Mouse (Mus musculus) thymus, adult 2 months (tissue): ENCODE measurements around the gene B4galt2. TPM values are rescaled to one million over a fixed set of nuclear protein-coding genes. Genes with fewer than 3 reads are reported as not detected.

ENCODE experiments used
- DNase-seq: peaks from one replicate; pipeline ENCODE4 v3.0.0; 2021
- H3K27ac ChIP-seq: fragments of 200-500 bp; 2 replicates; pipeline ENCODE4 v1.5.1; 2012; ENCODE audit warnings: low read length, control low read depth; ENCODE audit not compliant: control insufficient read depth, insufficient read depth
- H3K27me3 ChIP-seq: fragments of 200-500 bp; 2 replicates; pipeline ENCODE4 v1.6.1; 2012; ENCODE audit warnings: mild to moderate bottlenecking, low read length, moderate library complexity, mixed read lengths; ENCODE audit not compliant: control insufficient read depth, insufficient read depth
- H3K36me3 ChIP-seq: fragments of 200-500 bp; 2 replicates; pipeline ENCODE4 v1.6.1; 2012; ENCODE audit warnings: mild to moderate bottlenecking, low read length, moderate library complexity; ENCODE audit not compliant: control insufficient read depth, insufficient read depth
- H3K4me1 ChIP-seq: fragments of 200-500 bp; replicated peaks from 2 replicates; pipeline ENCODE4 v1.6.1; 2012; ENCODE audit warnings: low read length; ENCODE audit not compliant: control insufficient read depth, insufficient read depth
- H3K4me3 ChIP-seq: fragments of 200-500 bp; 2 replicates; pipeline ENCODE4 v1.5.1; 2012; ENCODE audit warnings: mild to moderate bottlenecking, low read length, control low read depth, moderate library complexity; ENCODE audit not compliant: control insufficient read depth, insufficient read depth
- CTCF ChIP-seq: fragments of 200-500 bp; IDR thresholded peaks from 2 replicates; pipeline ENCODE4 v1.5.1; 2012; ENCODE audit warnings: mild to moderate bottlenecking, control low read depth, low read length, moderate library complexity, borderline replicate concordance; ENCODE audit not compliant: control insufficient read depth, poor library complexity, insufficient read depth; ENCODE audit errors: extremely low read depth
- POLR2A ChIP-seq: fragments of 200-500 bp; IDR thresholded peaks from 2 replicates; pipeline ENCODE4 v1.6.1; 2012; ENCODE audit warnings: mild to moderate bottlenecking, low read length, control low read depth, moderate library complexity; ENCODE audit not compliant: control insufficient read depth, poor library complexity, insufficient read depth; ENCODE audit errors: extremely low read depth
- whole genome bisulfite sequencing: fragments of 180-500 bp; shearing (Covaris S2); methylation state at CpG from one replicate; pipeline ENCODE4 v1.1.7; 2018; 5-methylcytosine and 5-hydroxymethylcytosine counted together
- polyA plus RNA-seq: library from polyadenylated mRNA; depleted of rRNA; stranded (reverse); fragments of >200 nt; gene quantifications from 2 replicates; pipeline ENCODE4 v1.2.3, GENCODE M21; 2012; rRNA removed

B4galt2 gene
- 3.7 and 4.4 TPM in 2 replicates for polyA plus RNA-seq

- Histone ChIP-seq H3K4me3 (0 out of 2 replicates have a peak within 1 kb of the TSS, but pooled peaks have one; percentile 17), H3K4me1 (peaks cover 10% of the 10 kb centered on the region), H3K27me3 (no peaks in the 10 kb centered on the region; the same call in 1 of the 2 replicates), H3K27ac (no peak within 1 kb of the TSS), H3K36me3 (no peaks in the 10 kb centered on the region; the same call in 1 of the 2 replicates)
- WGBS = 5% methylated on average over 101 of the region's 103 CpGs
- TF ChIP-seq POLR2A = no peak
- peak; percentile 31 for DNase-seq
Observed at GRCm38 (mm10) chr4:117882701-117883691, at the start of gene B4galt2. B4galt2 (minus strand) TSS chr4:117883487.

GRCm38 (mm10) chr4:117929391-117929881, 46.1 kb upstream of the B4galt2 start, which contains the start of gene Artn:
Artn (minus strand) TSS chr4:117929763.
- no peak for TF ChIP-seq POLR2A
- 8% methylated on average over 33 of the region's 33 CpGs for WGBS
- Histone ChIP-seq H3K27me3 (peaks cover 12% of the 10 kb centered on the region; the same call in 1 of the 2 replicates), H3K27ac (no peak within 1 kb of the TSS), H3K36me3 (no peaks in the 10 kb centered on the region), H3K4me3 (no peak within 1 kb of the TSS), H3K4me1 (peaks cover 3% of the 10 kb centered on the region; the same call in 1 of the 2 replicates)
- DNase-seq = no peak

- WGBS = 5% methylated on average over 13 of the region's 13 CpGs
- no peaks in the 10 kb centered on the region for H3K36me3 ChIP-seq
- H3K27me3 ChIP-seq = peaks cover 12% of the 10 kb centered on the region; the same call in 1 of the 2 replicates
- no peak for DNase-seq
- peaks cover 3% of the 10 kb centered on the region; the same call in 1 of the 2 replicates for H3K4me1 ChIP-seq
- TF ChIP-seq CTCF (no peak), POLR2A (no peak)
- no peak overlapping the region for H3K27ac ChIP-seq
- H3K4me3 ChIP-seq = no peak overlapping the region
Observed at GRCm38 (mm10) chr4:117928699-117929241, 45.5 kb upstream of the B4galt2 start.

DNA sequence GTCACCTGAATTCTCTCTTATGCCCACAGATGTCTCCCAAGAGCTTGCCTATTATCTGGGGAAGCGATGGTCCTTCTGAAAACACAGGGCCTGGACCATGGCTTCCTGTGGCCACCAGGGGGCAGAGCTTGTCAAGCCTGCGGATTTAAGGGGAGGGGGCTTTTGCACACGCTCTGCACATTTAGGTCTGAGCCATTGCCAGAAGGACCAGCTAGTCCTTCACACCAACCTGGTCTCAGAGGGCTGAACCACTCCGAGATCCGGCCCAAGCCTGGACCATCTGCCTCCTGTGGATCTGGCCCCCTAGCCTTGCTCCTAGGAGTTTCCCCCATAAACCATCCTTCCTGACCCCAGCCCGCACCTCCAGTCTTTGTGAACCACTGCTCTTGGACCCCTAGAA, 44.9 kb upstream of the B4galt2 start:
- 27% methylated on average over 6 of the region's 6 CpGs for WGBS
- peak; percentile 82 for TF ChIP-seq CTCF
- no peak for TF ChIP-seq POLR2A
- H3K4me3 ChIP-seq = no peak overlapping the region

DNA sequence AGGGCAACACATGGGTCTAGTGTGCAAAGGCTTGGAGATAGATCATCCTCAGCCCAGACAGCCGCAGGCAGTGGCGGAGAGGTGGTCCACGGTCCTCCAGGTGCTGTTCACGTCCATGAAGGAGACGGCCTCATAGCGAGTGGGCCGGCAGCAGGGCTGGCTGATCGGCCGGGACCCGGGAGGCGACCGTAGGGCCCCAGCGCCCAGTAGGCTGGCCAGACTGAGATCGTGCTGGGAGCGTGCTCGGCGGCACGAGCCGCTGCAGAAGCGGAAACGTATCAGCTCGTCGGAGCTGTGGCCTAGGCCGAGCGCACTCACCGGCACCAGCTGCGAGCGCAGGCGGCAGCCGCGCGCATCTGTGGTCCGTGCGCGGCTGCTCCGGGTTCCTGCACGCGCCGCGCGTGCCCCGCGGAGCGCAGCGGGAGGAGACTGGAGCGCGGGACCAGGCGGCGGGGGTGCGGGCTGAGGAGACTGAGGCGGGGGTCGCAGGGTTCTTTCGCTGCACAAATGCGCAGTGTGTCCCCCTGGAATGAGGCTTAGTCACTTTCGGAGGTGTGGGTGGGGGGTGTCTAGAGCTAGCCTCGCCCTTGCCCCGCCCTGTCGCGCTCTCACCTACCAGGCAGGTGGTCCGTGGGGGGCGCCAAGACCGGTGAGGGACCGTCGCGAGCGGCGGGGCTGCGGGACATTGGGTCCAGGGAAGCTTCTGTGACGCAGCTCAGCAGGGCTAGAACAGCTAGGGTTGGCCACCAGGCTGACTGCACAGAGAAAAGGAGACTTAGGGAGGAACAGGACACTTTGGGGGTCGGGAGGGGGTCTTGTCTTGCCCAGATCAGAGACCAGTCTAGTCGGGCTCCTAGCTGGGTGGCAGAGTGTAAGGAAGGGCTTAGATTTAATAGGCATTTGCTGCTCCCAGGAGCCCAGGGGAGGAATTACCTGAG, 43.5 kb upstream of the B4galt2 start:
- H3K4me1 ChIP-seq = peaks cover 3% of the 10 kb centered on the region; the same call in 1 of the 2 replicates
- 5% methylated on average over 71 of the region's 71 CpGs for WGBS
- DNase-seq = no peak
- TF ChIP-seq POLR2A (no peak), CTCF (no peak)
- H3K36me3 ChIP-seq = no peaks in the 10 kb centered on the region
- no peak overlapping the region for H3K27ac ChIP-seq
- 0 out of 2 replicates have a peak overlapping the region, but pooled peaks have one; percentile 6 for H3K4me3 ChIP-seq
- H3K27me3 ChIP-seq = peaks cover 12% of the 10 kb centered on the region; the same call in 1 of the 2 replicates

More for the DNA sequence above, 44.9 kb upstream of the B4galt2 start:
- H3K4me1 ChIP-seq = peaks cover 3% of the 10 kb centered on the region; the same call in 1 of the 2 replicates
- no peaks in the 10 kb centered on the region for H3K36me3 ChIP-seq
- peaks cover 12% of the 10 kb centered on the region; the same call in 1 of the 2 replicates for H3K27me3 ChIP-seq
- DNase-seq = peak; percentile 31
- H3K27ac ChIP-seq = no peak overlapping the region
